Mouse (Mus musculus) ES-Bruce4 (cell line): ENCODE results near the gene Snx1. TPM values are rescaled to one million over a fixed set of nuclear protein-coding genes. Genes with fewer than 3 reads are reported as not detected.

Source experiments
- H3K27ac ChIP-seq: 2 replicates; pipeline ENCODE4 v1.5.1; 2012; ENCODE audit warnings: low read length, inconsistent platforms; ENCODE audit not compliant: insufficient read depth
- H3K27me3 ChIP-seq: 2 replicates; pipeline ENCODE4 v1.6.1; 2012; ENCODE audit warnings: mild to moderate bottlenecking, low read length, inconsistent platforms; ENCODE audit not compliant: control insufficient read depth, poor library complexity, insufficient read depth, severe bottlenecking
- H3K36me3 ChIP-seq: 2 replicates; pipeline ENCODE4 v1.6.1; 2012; ENCODE audit warnings: inconsistent platforms, mild to moderate bottlenecking, low read length, moderate library complexity; ENCODE audit not compliant: control insufficient read depth, poor library complexity, insufficient read depth, severe bottlenecking
- H3K4me1 ChIP-seq: one replicate; pipeline ENCODE4 v1.8.1; 2011; ENCODE audit warnings: low read length; ENCODE audit not compliant: control insufficient read depth, insufficient read depth
- H3K4me3 ChIP-seq: 2 replicates; pipeline ENCODE4 v1.5.1; 2011; ENCODE audit warnings: low read depth, mild to moderate bottlenecking, low read length
- H3K9ac ChIP-seq: 2 replicates; pipeline ENCODE4 v1.6.1; 2012; ENCODE audit warnings: low read depth, mild to moderate bottlenecking, inconsistent platforms; ENCODE audit not compliant: poor library complexity, severe bottlenecking
- H3K9me3 ChIP-seq: replicated peaks from 2 replicates; pipeline ENCODE4 v1.6.1; 2012; ENCODE audit warnings: mild to moderate bottlenecking, low read length, inconsistent platforms; ENCODE audit not compliant: control insufficient read depth, poor library complexity, insufficient read depth, severe bottlenecking
- CTCF ChIP-seq: IDR thresholded peaks from one replicate; pipeline ENCODE4 v1.8.1; 2011; ENCODE audit warnings: low read depth, low read length
- EP300 ChIP-seq: IDR thresholded peaks from 2 replicates; pipeline ENCODE4 v1.6.1; 2011; ENCODE audit warnings: low read depth, low read length; ENCODE audit not compliant: insufficient read depth
- POLR2A ChIP-seq: IDR thresholded peaks from one replicate; pipeline ENCODE4 v1.8.1; 2011; ENCODE audit warnings: low read length; ENCODE audit not compliant: insufficient read depth
- polyA plus RNA-seq: library from polyadenylated mRNA; stranded (reverse); fragments of >200 nt; gene quantifications from 2 replicates; pipeline ENCODE4 v1.2.4, GENCODE M21; 2011; ENCODE audit warnings: low read depth; ENCODE audit not compliant: missing spikeins, insufficient read depth, insufficient read length

Gene Snx1
- polyA plus RNA-seq, 1 experiment, result 34.7 TPM

DNA sequence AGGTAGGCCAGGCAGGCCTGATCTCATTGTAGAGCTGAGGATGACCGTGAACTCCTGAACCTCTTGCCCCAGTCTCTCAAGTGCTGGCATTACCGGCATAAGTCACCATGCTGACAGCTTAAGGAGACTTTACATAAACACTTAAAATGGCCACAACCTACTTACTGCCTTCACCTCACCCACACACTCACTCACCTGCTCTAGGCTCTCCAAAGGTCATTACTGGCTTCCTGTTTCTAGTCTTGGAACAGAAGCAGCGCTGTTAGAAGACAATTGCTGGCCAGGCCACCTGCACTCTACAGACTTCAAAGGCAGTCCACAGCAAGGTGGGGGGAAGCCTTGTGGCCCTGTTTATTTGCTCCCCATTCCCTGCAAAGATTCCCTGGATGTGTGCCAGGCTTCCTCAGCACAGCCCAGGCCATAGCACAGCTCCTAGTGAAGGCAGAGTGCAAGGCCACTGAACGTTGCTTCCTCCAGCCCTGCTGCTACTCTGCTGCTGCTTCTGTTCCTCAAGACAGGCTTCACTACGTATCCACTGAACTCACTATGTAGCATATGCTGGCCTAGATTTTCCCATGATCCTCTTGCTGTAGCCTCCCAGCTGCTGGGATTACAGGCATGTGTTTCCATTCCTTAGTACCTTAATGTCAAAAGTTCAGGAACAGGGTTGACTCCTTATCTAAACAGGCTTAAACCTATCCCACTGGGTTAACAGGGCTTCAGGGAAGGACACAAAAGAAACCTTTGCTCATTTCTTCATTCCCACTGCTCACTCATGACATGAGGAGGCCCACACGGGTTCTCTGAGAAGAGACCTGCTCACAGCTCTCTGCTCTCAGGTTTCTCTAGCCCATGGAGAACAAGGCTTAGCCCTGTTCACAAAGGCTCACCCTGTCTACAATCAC lies 34.8 kb downstream of the Snx1 start:
- H3K27ac ChIP-seq, result no peak overlapping the region
- no peak overlapping the region for H3K4me3 ChIP-seq
- H3K36me3 ChIP-seq, result no peaks in the 10 kb centered on the region
- H3K27me3 ChIP-seq, result no peaks in the 10 kb centered on the region
- no peaks in the 10 kb centered on the region for H3K9me3 ChIP-seq
- no peak for TF ChIP-seq EP300
- TF ChIP-seq CTCF, result no peak
- no peak for TF ChIP-seq POLR2A
- H3K4me1 ChIP-seq, result no peaks in the 10 kb centered on the region
- no peak overlapping the region for H3K9ac ChIP-seq

DNA sequence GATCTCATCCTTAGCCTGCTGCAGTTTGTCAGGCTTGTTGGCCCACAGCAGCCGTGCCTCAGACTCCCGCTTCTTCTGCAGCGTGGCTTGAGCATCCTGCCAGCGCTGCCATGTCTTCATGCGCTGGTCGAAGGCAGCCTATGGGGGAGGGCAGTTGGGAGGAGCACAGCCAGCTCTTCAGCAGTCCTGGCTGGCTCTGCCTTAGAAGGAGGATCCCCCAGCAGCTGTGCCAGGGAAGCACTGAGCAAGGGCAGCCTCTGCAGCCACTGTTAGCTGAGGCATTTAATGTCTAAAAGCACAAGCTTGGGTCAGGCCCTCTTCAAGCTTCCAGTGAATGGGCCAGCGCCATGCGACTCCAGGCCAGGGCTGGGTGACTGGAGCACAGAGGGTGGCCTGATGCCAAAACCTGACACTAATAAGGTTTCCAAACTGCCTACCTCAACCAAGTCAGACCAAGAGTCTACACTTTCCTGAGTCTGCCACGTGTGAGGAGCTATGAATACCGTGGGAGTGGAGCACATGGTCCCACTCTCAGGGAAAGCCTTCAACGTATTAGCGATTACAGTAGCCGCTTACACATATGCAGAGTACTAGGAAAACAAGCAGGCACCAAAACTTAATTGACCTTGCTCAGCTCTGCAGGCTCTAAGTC lies 35.7 kb downstream of the Snx1 start:
- no peaks in the 10 kb centered on the region for H3K36me3 ChIP-seq
- H3K27me3 ChIP-seq, result no peaks in the 10 kb centered on the region
- no peak overlapping the region for H3K9ac ChIP-seq
- H3K4me1 ChIP-seq, result no peaks in the 10 kb centered on the region
- H3K9me3 ChIP-seq, result no peaks in the 10 kb centered on the region
- no peak overlapping the region for H3K4me3 ChIP-seq
- TF ChIP-seq POLR2A (no peak), CTCF (no peak), EP300 (no peak)
- no peak overlapping the region for H3K27ac ChIP-seq

GRCm38 (mm10) chr9:66088411-66088810 lies 38.0 kb downstream of the Snx1 start:
- Histone ChIP-seq H3K4me1 (no peaks in the 10 kb centered on the region), H3K36me3 (no peaks in the 10 kb centered on the region), H3K9me3 (no peaks in the 10 kb centered on the region), H3K9ac (no peak overlapping the region), H3K4me3 (no peak overlapping the region), H3K27ac (no peak overlapping the region), H3K27me3 (no peaks in the 10 kb centered on the region)
- TF ChIP-seq CTCF (peak; percentile 89), EP300 (no peak), POLR2A (no peak)

DNA sequence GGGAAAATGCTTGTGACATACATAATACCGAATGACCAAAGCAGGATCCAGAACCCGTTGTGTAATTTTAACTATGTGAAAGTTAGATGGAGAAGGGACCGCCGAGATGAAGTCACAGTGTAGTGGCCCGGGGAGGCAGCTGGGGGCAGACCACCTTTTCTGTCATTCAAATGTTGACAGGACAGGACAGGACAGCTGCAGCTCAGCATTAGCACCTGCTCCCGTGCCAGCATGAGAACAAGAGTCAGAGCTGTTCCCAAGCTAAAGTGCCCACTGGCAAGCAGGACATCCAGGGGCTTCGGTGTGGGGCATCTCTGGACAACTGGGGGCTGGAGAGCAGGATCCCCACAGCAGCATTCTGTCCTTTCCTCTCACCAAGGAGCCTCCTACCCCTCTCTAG lies 39.3 kb downstream of the Snx1 start:
- H3K9me3 ChIP-seq, result no peaks in the 10 kb centered on the region
- no peak overlapping the region for H3K4me3 ChIP-seq
- H3K27ac ChIP-seq, result no peak overlapping the region
- TF ChIP-seq EP300 (no peak), CTCF (no peak), POLR2A (no peak)
- H3K36me3 ChIP-seq, result no peaks in the 10 kb centered on the region
- no peak overlapping the region for H3K9ac ChIP-seq
- no peaks in the 10 kb centered on the region for H3K27me3 ChIP-seq
- H3K4me1 ChIP-seq, result no peaks in the 10 kb centered on the region

- Histone ChIP-seq H3K36me3 (no peaks in the 10 kb centered on the region), H3K27me3 (no peaks in the 10 kb centered on the region), H3K27ac (no peak overlapping the region), H3K4me1 (no peaks in the 10 kb centered on the region), H3K9me3 (no peaks in the 10 kb centered on the region), H3K4me3 (no peak overlapping the region), H3K9ac (no peak overlapping the region)
- no peak for TF ChIP-seq POLR2A
- TF ChIP-seq EP300, result no peak
- TF ChIP-seq CTCF, result no peak
These were observed 42.2 kb downstream of the Snx1 start for GRCm38 (mm10) chr9:66084171-66084570.

DNA sequence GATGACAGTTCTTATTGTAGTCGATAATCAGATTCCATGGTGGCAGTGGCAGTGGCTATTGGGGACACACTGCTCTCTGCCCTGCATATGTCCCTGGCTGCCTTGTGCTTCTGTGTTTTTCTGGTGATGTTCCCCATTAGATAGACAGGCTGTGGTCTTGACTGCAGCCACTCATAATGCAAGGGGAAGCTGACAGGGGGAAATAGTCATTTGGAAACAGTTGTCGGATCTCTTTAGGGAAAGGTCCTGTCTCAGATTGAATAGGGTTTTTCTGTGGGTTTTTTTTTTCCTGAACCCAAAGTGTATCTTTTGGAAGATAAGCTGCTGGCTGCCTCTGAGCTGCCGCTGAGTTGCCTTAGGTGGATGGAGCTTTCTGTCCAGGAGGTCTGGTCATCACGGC lies 44.4 kb downstream of the Snx1 start:
- Histone ChIP-seq H3K9me3 (no peaks in the 10 kb centered on the region), H3K9ac (no peak overlapping the region)

More for the DNA sequence above, 44.4 kb downstream of the Snx1 start:
- TF ChIP-seq CTCF (no peak), POLR2A (no peak), EP300 (no peak)
- Histone ChIP-seq H3K4me3 (no peak overlapping the region), H3K27ac (no peak overlapping the region), H3K27me3 (no peaks in the 10 kb centered on the region), H3K36me3 (no peaks in the 10 kb centered on the region), H3K4me1 (no peaks in the 10 kb centered on the region)
